Mouse (Mus musculus) ES-E14 (cell line): ENCODE data around the gene Gpr155. TPM values are rescaled to one million over a fixed set of nuclear protein-coding genes. Genes with fewer than 3 reads are reported as not detected.

Experiments
- DNase-seq: peaks from one replicate; pipeline ENCODE4 v3.0.0-alpha.2; 2013; ENCODE audit warnings: low read depth, low spot score
- H3K27ac ChIP-seq: 2 replicates; pipeline ENCODE4 v1.5.1; 2012; ENCODE audit warnings: low read depth, mild to moderate bottlenecking, low read length, moderate library complexity, mixed read lengths; ENCODE audit not compliant: poor library complexity, insufficient read depth, severe bottlenecking
- H3K36me3 ChIP-seq: 2 replicates; pipeline ENCODE4 v1.6.1; 2012; ENCODE audit warnings: mild to moderate bottlenecking, low read length, moderate library complexity, mixed read lengths; ENCODE audit not compliant: control insufficient read depth, poor library complexity, insufficient read depth, severe bottlenecking
- H3K4me1 ChIP-seq, 2 experiments: fragments of 150-350 bp in 1 of 2; sonication (generic) in 1 of 2; 2 replicates each; pipeline ENCODE4 v1.6.1; 2012; ENCODE audit warnings: low read length in 2 of 2, mild to moderate bottlenecking in 1 of 2, mixed read lengths in 1 of 2; ENCODE audit not compliant: control insufficient read depth in 2 of 2, insufficient read depth in 2 of 2, poor library complexity in 1 of 2
- H3K4me3 ChIP-seq, 2 experiments: fragments of 150-350 bp in 1 of 2; sonication (generic) in 1 of 2; 2 replicates each; pipeline ENCODE4 v1.5.1; 2012; ENCODE audit warnings: low read length in 2 of 2, low read depth in 1 of 2, mild to moderate bottlenecking in 1 of 2, mixed read lengths in 1 of 2; ENCODE audit not compliant: insufficient read depth in 1 of 2, poor library complexity in 1 of 2, severe bottlenecking in 1 of 2
- H3K9ac ChIP-seq: 2 replicates; pipeline ENCODE4 v1.6.1; 2012; ENCODE audit warnings: low read depth, mild to moderate bottlenecking, low read length, mixed read lengths; ENCODE audit not compliant: poor library complexity, insufficient read depth, severe bottlenecking
- H3K9me3 ChIP-seq: fragments of 150-350 bp; sonication (generic); 2 replicates; pipeline ENCODE4 v1.6.1; 2012; ENCODE audit warnings: low read depth, mild to moderate bottlenecking, low read length; ENCODE audit not compliant: control insufficient read depth, insufficient read depth
- CHD2 ChIP-seq: IDR thresholded peaks from 2 replicates; pipeline ENCODE4 v1.6.1; 2014; ENCODE audit warnings: mild to moderate bottlenecking, low read depth, low read length, inconsistent platforms
- HCFC1 ChIP-seq: IDR thresholded peaks from 2 replicates; pipeline ENCODE4 v1.6.1; 2012; ENCODE audit warnings: low read length, inconsistent platforms, borderline replicate concordance; ENCODE audit not compliant: insufficient read depth
- MAFK ChIP-seq: IDR thresholded peaks from 2 replicates; pipeline ENCODE4 v1.6.1; 2014; ENCODE audit warnings: mild to moderate bottlenecking, low read depth, low read length, inconsistent platforms; ENCODE audit not compliant: insufficient read depth
- ZC3H11A ChIP-seq: IDR thresholded peaks from 2 replicates; pipeline ENCODE4 v1.6.1; 2012; ENCODE audit warnings: low read depth, mild to moderate bottlenecking, inconsistent platforms, low read length, borderline replicate concordance
- ZNF384 ChIP-seq: IDR thresholded peaks from 2 replicates; pipeline ENCODE4 v1.6.1; 2012; ENCODE audit warnings: low read depth, low read length, inconsistent platforms
- in situ Hi-C, 2 experiments: fragments of 600-800 bp; cut with MboI; formaldehyde crosslinking; loops; one replicate each; pipeline ENCODE4 v1.15.1; 2025; ENCODE audit warnings: low sequenced_read_pairs in 2 of 2, inconsistent platforms in 1 of 2; ENCODE audit not compliant: unreplicated experiment in 2 of 2
- total RNA-seq: library from RNA; depleted of rRNA; stranded (reverse); fragments of 300-350 nt; gene quantifications from 2 replicates; pipeline ENCODE4 v1.2.3, GENCODE M21; 2012

Gpr155 gene
- total RNA-seq, 1 experiment: 2.3 TPM

DNA sequence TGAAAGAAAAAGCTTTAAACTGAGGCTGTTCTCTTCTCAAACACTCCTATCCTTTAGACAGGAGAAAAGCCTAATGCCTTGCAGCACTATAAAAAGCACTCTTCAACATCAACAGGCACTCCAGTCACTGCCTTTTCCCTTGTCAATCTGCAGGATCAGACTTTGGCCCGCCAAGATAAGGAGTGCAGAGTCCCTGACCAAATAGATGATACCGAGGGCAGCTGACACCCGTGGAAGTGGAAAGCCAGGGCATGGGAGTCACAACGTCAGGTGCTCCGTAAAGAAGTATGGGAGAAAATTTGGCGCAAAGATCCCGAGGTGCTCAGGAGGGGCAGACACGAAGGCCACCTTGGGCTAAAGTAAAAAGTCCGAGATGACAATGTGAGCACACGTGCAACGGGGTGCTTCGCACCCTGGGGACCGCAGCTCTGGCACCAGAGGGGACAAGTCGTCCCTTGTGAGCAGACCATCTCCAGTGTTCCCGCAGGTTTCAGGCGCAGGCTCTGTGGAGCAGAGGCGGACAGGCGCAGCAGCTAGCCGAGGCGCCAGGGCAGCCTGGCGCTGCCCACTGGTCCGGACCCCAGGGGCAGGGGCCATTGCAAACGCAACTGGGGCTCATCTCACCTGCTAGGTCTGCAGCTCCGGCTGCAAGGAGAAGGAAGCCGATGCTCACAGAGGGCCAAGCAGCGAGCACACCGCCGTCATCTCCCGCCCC lies 574 bp downstream of the Gpr155 start:
- Histone ChIP-seq H3K9me3 (no peaks in the 10 kb centered on the region), H3K36me3 (no peaks in the 10 kb centered on the region), H3K27ac (no peak overlapping the region), H3K4me1 (no peaks in the 10 kb centered on the region), H3K4me3 (peak overlapping the region; percentile 69 to 76), H3K9ac (peak overlapping the region; percentile 27; the same call in 1 of the 2 replicates)
- DNase-seq: peak; percentile 6
- no peak for TF ChIP-seq MAFK
- TF ChIP-seq ZNF384: no peak
- TF ChIP-seq CHD2: no peak
- no peak for TF ChIP-seq HCFC1
- TF ChIP-seq ZC3H11A: no peak
- in situ Hi-C loops: no loop called here

DNA sequence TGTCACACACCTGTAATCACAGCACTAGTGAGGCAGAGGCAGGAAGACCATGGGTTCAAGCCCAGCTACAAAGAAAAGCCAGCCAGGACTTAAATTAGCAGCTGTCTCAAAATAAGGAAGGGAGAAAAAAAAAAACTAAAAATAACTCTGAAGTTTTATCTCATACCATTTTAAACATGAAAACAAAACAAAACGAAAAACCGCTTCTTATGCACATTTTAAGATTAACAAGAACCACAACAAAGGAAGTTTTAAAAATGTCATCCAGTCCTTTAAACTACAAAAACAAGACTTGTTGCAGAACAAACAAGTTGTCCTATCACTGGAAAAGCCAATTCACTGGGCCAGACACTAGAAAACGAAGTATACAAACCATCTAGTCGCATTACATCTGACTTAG lies 1.2 kb downstream of the Gpr155 start:
- TF ChIP-seq MAFK: no peak
- no peak for TF ChIP-seq ZNF384
- no peak for TF ChIP-seq HCFC1
- TF ChIP-seq ZC3H11A: no peak
- no peak for TF ChIP-seq CHD2
- Histone ChIP-seq H3K9ac (no peak overlapping the region), H3K4me3 (no peak overlapping the region), H3K4me1 (no peaks in the 10 kb centered on the region), H3K36me3 (no peaks in the 10 kb centered on the region), H3K9me3 (no peaks in the 10 kb centered on the region), H3K27ac (no peak overlapping the region)
- DNase-seq: no peak
- in situ Hi-C loops: no loop called here

DNA sequence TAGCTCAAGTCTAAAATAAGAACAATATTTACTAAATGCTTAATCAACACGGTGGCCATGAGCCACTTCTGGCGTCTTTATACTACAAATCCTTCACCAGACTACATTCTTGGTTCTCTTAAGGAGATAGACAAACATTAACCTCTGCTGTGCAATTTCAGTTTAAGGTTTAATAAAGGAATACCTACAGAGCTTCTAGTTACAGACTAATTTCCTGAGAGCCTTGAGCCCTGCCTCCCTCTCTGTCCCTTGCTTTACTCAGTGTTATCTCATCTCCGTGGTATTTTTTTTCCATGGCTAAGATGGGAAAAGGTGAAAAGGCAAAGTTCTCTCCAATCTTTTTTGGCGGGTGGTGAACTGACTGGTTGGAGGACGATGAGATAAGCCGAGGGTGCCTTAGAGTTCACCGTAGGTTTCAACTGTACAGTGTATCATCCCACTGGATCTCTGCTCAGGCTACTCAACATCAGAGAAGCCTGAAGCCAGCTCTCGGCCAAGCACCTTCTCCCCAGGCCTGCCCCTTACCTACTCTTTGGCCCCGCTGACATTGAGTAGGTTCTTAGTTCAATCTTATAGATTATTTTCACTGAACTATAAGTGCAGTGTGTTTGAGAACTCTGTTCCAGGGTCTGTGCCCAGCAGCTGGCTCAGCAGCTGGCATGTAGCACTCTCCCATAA lies 5.9 kb downstream of the Gpr155 start:
- no peaks in the 10 kb centered on the region for H3K36me3 ChIP-seq
- no peak for DNase-seq
- H3K4me3 ChIP-seq: no peak overlapping the region
- no peaks in the 10 kb centered on the region for H3K9me3 ChIP-seq
- no peak overlapping the region for H3K27ac ChIP-seq
- in situ Hi-C loops: no loop called here
- H3K4me1 ChIP-seq: no peaks in the 10 kb centered on the region
- H3K9ac ChIP-seq: no peak overlapping the region
- TF ChIP-seq ZC3H11A (no peak), CHD2 (no peak), HCFC1 (no peak), MAFK (no peak), ZNF384 (no peak)

DNA sequence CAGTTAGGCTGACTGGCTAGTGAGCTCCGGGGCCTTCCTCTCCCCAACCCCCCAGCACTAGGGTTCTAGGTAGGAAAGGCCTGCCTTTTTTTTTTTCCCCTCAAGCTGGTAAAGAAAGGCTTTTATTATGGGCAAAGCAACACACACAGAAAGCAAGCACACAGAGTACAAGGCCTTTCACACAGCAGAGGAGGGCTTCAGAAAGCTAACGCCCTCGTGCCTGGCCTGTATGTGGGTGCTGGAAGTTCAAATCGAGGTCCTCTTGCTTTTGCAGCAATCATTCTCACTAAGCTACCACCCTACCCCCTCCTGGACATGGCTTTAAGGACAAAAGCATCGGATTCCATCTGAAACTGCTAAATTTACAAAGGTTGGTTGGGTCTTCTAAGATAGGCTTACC lies 6.7 kb downstream of the Gpr155 start:
- H3K27ac ChIP-seq: no peak overlapping the region
- no peaks in the 10 kb centered on the region for H3K36me3 ChIP-seq
- no peak for TF ChIP-seq HCFC1
- TF ChIP-seq CHD2: no peak
- TF ChIP-seq MAFK: no peak
- no peak for TF ChIP-seq ZC3H11A
- no peak for TF ChIP-seq ZNF384
- in situ Hi-C loops: no loop called here
- no peak for DNase-seq
- H3K9ac ChIP-seq: no peak overlapping the region
- H3K4me3 ChIP-seq: no peak overlapping the region
- no peaks in the 10 kb centered on the region for H3K9me3 ChIP-seq
- no peaks in the 10 kb centered on the region for H3K4me1 ChIP-seq
